Mouse (Mus musculus) kidney, adult 2 months (tissue): Measurements from ENCODE around the gene Lingo2.

Experiments
- CTCF ChIP-seq: fragments of 200-500 bp; conservative IDR thresholded peaks from 2 replicates; pipeline ENCODE4 v1.5.1; 2011; ENCODE audit warnings: low read depth, mild to moderate bottlenecking, control low read depth, low read length, moderate library complexity, mixed read lengths; ENCODE audit not compliant: insufficient read depth, insufficient read length
- POLR2A ChIP-seq: fragments of 200-500 bp; IDR thresholded peaks from one replicate; pipeline ENCODE4 v1.6.1; 2011; ENCODE audit warnings: low read depth, low read length, control low read depth

DNA sequence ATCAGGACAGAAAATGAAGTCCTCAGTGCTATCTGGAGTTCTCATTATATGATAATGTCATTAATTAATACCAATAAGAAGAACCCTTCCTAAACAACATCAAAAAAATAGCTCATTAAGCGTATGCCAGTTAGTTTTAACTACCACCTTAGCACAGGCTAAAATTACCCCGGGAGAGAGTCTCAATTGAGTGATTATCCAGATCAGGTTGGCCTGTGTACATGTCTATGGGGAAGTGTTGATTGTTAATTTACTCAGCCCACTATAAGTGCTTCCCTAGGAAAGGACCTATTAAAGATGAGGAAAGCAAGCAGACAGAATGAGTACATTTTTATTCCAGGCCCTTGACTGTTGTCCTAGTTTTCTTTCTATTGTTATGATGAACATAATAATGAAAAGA, 291.6 kb downstream of the Lingo2 start:
- no peak for TF ChIP-seq POLR2A
- TF ChIP-seq CTCF = no peak
